Mouse (Mus musculus) liver, embryonic 11.5 days (tissue): ENCODE measurements at regions not wholly inside any gene's neighbourhood (a gene's known extent, or its start where the extent isn't known, plus 50 kb on each side); places are given as distances from the start of the nearest gene placed in this dataset.

Source experiments
- ATAC-seq: fragments of 200-750 bp; cut with Nextera tagmentation; replicated peaks from 2 replicates; pipeline ENCODE4 v1.8.0; 2017; ENCODE audit warnings: moderate number of reproducible peaks, mild to moderate bottlenecking, moderate TSS enrichment, moderate library complexity; ENCODE audit not compliant: low FRiP score
- DNase-seq: peaks from one replicate; pipeline ENCODE4 v3.0.0-alpha.2; 2017; ENCODE audit warnings: low spot score
- H3K27ac ChIP-seq: fragments of 300-500 bp; sonication (generic); 2 replicates; pipeline ENCODE4 v1.5.1; 2014; ENCODE audit warnings: mild to moderate bottlenecking, low read depth, low read length, control low read depth
- H3K27me3 ChIP-seq: fragments of 300-500 bp; sonication (generic); replicated peaks from 2 replicates; pipeline ENCODE4 v1.6.1; 2014; ENCODE audit warnings: low read length, mixed read lengths; ENCODE audit not compliant: control insufficient read depth, insufficient read depth
- H3K36me3 ChIP-seq: fragments of 300-500 bp; sonication (generic); 2 replicates; pipeline ENCODE4 v1.6.1; 2014; ENCODE audit warnings: mild to moderate bottlenecking, low read length, moderate library complexity, mixed read lengths; ENCODE audit not compliant: control insufficient read depth, insufficient read depth
- H3K4me1 ChIP-seq: fragments of 300-500 bp; sonication (generic); replicated peaks from 2 replicates; pipeline ENCODE4 v1.6.1; 2014; ENCODE audit warnings: low read length, mixed read lengths; ENCODE audit not compliant: control insufficient read depth, insufficient read depth
- H3K4me2 ChIP-seq: fragments of 300-500 bp; sonication (generic); 2 replicates; pipeline ENCODE4 v1.6.1; 2014; ENCODE audit warnings: mild to moderate bottlenecking, control low read depth, moderate library complexity
- H3K4me3 ChIP-seq: fragments of 300-500 bp; sonication (generic); 2 replicates; pipeline ENCODE4 v1.5.1; 2014; ENCODE audit warnings: low read depth, low read length, control low read depth
- H3K9ac ChIP-seq: fragments of 300-500 bp; sonication (generic); 2 replicates; pipeline ENCODE4 v1.6.1; 2014; ENCODE audit warnings: low read depth, low read length, control low read depth
- H3K9me3 ChIP-seq: fragments of 300-500 bp; sonication (generic); 2 replicates; pipeline ENCODE4 v1.6.1; 2016; ENCODE audit warnings: low read length, inconsistent platforms, mixed read lengths; ENCODE audit not compliant: control insufficient read depth
- WGBS: fragments of 180-500 bp; shearing (Covaris S2); extraction: QIAGEN DNeasy Blood & Tissue Kit; methylation state at CpG from one replicate; pipeline ENCODE4 v1.1.7; 2014; 5-methylcytosine and 5-hydroxymethylcytosine counted together

- H3K9ac ChIP-seq, result no peak overlapping the region
- no peak overlapping the region for H3K4me2 ChIP-seq
- WGBS, result 58% methylated on average over 1 of the region's 1 CpGs
- H3K27me3 ChIP-seq, result no peaks in the 10 kb centered on the region
- H3K9me3 ChIP-seq, result no peaks in the 10 kb centered on the region; the same call in 1 of the 2 replicates
- ATAC-seq, result no peak
- H3K4me3 ChIP-seq, result no peak overlapping the region
- no peak overlapping the region for H3K27ac ChIP-seq
- H3K36me3 ChIP-seq, result no peaks in the 10 kb centered on the region; the same call in 1 of the 2 replicates
- no peak for DNase-seq
- no peaks in the 10 kb centered on the region for H3K4me1 ChIP-seq
Measured at GRCm38 (mm10) chr15:32799222-32799621, 554.6 kb downstream of the Sema5a start.

- no peaks in the 10 kb centered on the region for H3K36me3 ChIP-seq
Measured at GRCm38 (mm10) chr15:32810849-32811632, 566.4 kb downstream of the Sema5a start.

GRCm38 (mm10) chr15:32839966-32840365 is 595.4 kb downstream of the Sema5a start:
- no peaks in the 10 kb centered on the region for H3K4me1 ChIP-seq
- no peak for DNase-seq

More at GRCm38 (mm10) chr15:32810849-32811632, 566.4 kb downstream of the Sema5a start:
- 75% methylated on average over 2 of the region's 2 CpGs for WGBS
- Histone ChIP-seq H3K4me1 (no peaks in the 10 kb centered on the region), H3K9ac (no peak overlapping the region), H3K4me2 (no peak overlapping the region), H3K4me3 (no peak overlapping the region), H3K27me3 (no peaks in the 10 kb centered on the region), H3K27ac (no peak overlapping the region), H3K9me3 (no peaks in the 10 kb centered on the region)
- DNase-seq (no peak), ATAC-seq (no peak)

More at GRCm38 (mm10) chr15:32839966-32840365, 595.4 kb downstream of the Sema5a start:
- WGBS, result 81% methylated on average over 1 of the region's 1 CpGs
- no peak overlapping the region for H3K9ac ChIP-seq
- no peaks in the 10 kb centered on the region for H3K36me3 ChIP-seq
- no peak overlapping the region for H3K4me3 ChIP-seq
- H3K9me3 ChIP-seq, result no peaks in the 10 kb centered on the region
- no peak overlapping the region for H3K27ac ChIP-seq
- no peaks in the 10 kb centered on the region for H3K27me3 ChIP-seq
- no peak overlapping the region for H3K4me2 ChIP-seq
- no peak for ATAC-seq
